Mouse (Mus musculus) kidney, postnatal 0 days (tissue): ENCODE measurements at regions not wholly inside any gene's neighbourhood (a gene's known extent, or its start where the extent isn't known, plus 50 kb on each side); places are given as distances from the start of the nearest gene placed in this dataset.

Source experiments
- ATAC-seq: fragments of 200-750 bp; cut with Nextera tagmentation; replicated peaks from 2 replicates; pipeline ENCODE4 v1.8.0; 2017; ENCODE audit warnings: low read depth, moderate number of reproducible peaks, moderate TSS enrichment, moderate library complexity; ENCODE audit not compliant: low FRiP score
- DNase-seq: peaks from one replicate; pipeline ENCODE4 v3.0.0-alpha.2; 2016; ENCODE audit warnings: low spot score
- H3K27ac ChIP-seq: fragments of 300-500 bp; sonication (generic); 2 replicates; pipeline ENCODE4 v1.5.1; 2014; ENCODE audit warnings: mild to moderate bottlenecking
- H3K27me3 ChIP-seq: fragments of 300-500 bp; sonication (generic); 2 replicates; pipeline ENCODE4 v1.6.1; 2014; ENCODE audit warnings: low read length, mixed read lengths; ENCODE audit not compliant: insufficient read depth
- H3K36me3 ChIP-seq: fragments of 300-500 bp; sonication (generic); 2 replicates; pipeline ENCODE4 v1.6.1; 2014; ENCODE audit warnings: low read length, mixed read lengths; ENCODE audit not compliant: insufficient read depth
- H3K4me1 ChIP-seq: fragments of 300-500 bp; sonication (generic); replicated peaks from 2 replicates; pipeline ENCODE4 v1.6.1; 2014; ENCODE audit warnings: antibody characterized with exemption, low read length, mixed read lengths; ENCODE audit not compliant: insufficient read depth
- H3K4me2 ChIP-seq: fragments of 300-500 bp; sonication (generic); 2 replicates; pipeline ENCODE4 v1.6.1; 2014; ENCODE audit warnings: mild to moderate bottlenecking, low read length, moderate library complexity, mixed read lengths
- H3K4me3 ChIP-seq: fragments of 300-500 bp; sonication (generic); replicated peaks from 2 replicates; pipeline ENCODE4 v1.5.1; 2014; ENCODE audit warnings: low read depth, low read length
- H3K9ac ChIP-seq: fragments of 300-500 bp; sonication (generic); 2 replicates; pipeline ENCODE4 v1.6.1; 2014; ENCODE audit warnings: low read depth, low read length
- H3K9me3 ChIP-seq: fragments of 300-500 bp; sonication (generic); replicated peaks from 2 replicates; pipeline ENCODE4 v1.6.1; 2016; ENCODE audit warnings: low read length, inconsistent platforms, mixed read lengths
- CTCF ChIP-seq: IDR thresholded peaks from 2 replicates; pipeline ENCODE4 v1.5.1; 2016; ENCODE audit warnings: antibody characterized with exemption, low read depth, mild to moderate bottlenecking, moderate library complexity
- WGBS: fragments of 180-500 bp; shearing (Covaris S2); extraction: QIAGEN DNeasy Blood & Tissue Kit; methylation state at CpG from one replicate; pipeline ENCODE4 v1.1.7; 2014; 5-methylcytosine and 5-hydroxymethylcytosine counted together

DNA sequence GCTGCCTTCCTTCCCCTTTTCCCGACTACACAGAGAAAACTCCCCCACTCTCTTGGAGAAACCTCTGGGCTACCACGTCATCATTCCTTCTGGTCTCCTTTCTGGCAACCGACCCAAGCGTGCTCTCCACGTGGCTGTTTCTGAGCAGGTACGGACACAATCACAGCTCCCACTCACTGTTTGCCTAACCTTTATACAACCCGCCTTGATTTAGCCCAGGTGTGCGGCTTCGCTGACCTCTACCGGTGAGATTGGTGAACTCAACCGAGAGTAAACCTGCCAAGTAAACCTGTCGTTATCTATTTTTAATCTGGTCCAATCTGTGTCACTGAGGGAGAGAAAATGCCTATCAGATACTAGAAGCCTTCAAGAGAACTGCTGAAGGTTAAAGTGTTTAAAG is 142.7 kb upstream of the Gnai1 start:
- no peak overlapping the region for H3K27ac ChIP-seq
- TF ChIP-seq CTCF = peak; percentile 64
- H3K9ac ChIP-seq = no peak overlapping the region
- WGBS = 14% methylated on average over 12 of the region's 12 CpGs
- no peak overlapping the region for H3K4me3 ChIP-seq
- no peaks in the 10 kb centered on the region for H3K9me3 ChIP-seq
- peak; percentile 43; the same call in 1 of the 2 replicates for ATAC-seq
- 0 out of 2 replicates have a peak overlapping the region, but pooled peaks have one; percentile 18 for H3K4me2 ChIP-seq
- no peaks in the 10 kb centered on the region for H3K36me3 ChIP-seq
- no peaks in the 10 kb centered on the region for H3K4me1 ChIP-seq
- peak; percentile 27 for DNase-seq
- H3K27me3 ChIP-seq = no peaks in the 10 kb centered on the region

DNA sequence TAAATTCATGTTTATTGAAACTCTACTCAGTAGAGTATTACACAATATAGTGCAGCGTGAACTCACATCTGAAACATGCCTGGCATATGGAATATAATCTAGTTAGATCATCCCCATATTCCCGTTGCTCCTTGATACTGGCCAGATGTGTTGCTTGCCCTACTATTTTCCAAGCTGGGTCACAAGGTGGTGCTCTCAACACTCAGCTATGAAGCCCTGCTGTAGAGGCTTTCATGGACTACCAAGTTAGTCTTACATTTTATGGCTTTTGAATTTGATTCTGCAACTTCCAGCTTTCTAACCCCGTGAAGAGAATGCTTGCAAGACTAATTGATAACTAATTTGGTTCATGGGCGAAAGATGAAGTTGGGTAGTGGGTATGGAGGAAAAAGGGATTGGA is 134.2 kb upstream of the Gnai1 start:
- 0 out of 2 replicates have a peak, but pooled peaks have one; percentile 14 for TF ChIP-seq CTCF
- Histone ChIP-seq H3K4me2 (no peak overlapping the region), H3K9me3 (no peaks in the 10 kb centered on the region), H3K27me3 (no peaks in the 10 kb centered on the region), H3K36me3 (no peaks in the 10 kb centered on the region), H3K4me1 (no peaks in the 10 kb centered on the region), H3K4me3 (no peak overlapping the region), H3K9ac (no peak overlapping the region), H3K27ac (no peak overlapping the region)
- ATAC-seq (no peak), DNase-seq (peak; percentile 5)
- 65% methylated on average over 4 of the region's 4 CpGs for WGBS

- Histone ChIP-seq H3K27me3 (no peaks in the 10 kb centered on the region), H3K9me3 (no peaks in the 10 kb centered on the region), H3K36me3 (no peaks in the 10 kb centered on the region), H3K4me2 (no peak overlapping the region), H3K9ac (no peak overlapping the region), H3K4me3 (no peak overlapping the region), H3K4me1 (no peaks in the 10 kb centered on the region), H3K27ac (no peak overlapping the region)
- no peak for TF ChIP-seq CTCF
- WGBS = 78% methylated on average over 3 of the region's 3 CpGs
- DNase-seq (no peak), ATAC-seq (no peak)
These were observed 129.6 kb upstream of the Gnai1 start for GRCm38 (mm10) chr5:18489709-18490108.

DNA sequence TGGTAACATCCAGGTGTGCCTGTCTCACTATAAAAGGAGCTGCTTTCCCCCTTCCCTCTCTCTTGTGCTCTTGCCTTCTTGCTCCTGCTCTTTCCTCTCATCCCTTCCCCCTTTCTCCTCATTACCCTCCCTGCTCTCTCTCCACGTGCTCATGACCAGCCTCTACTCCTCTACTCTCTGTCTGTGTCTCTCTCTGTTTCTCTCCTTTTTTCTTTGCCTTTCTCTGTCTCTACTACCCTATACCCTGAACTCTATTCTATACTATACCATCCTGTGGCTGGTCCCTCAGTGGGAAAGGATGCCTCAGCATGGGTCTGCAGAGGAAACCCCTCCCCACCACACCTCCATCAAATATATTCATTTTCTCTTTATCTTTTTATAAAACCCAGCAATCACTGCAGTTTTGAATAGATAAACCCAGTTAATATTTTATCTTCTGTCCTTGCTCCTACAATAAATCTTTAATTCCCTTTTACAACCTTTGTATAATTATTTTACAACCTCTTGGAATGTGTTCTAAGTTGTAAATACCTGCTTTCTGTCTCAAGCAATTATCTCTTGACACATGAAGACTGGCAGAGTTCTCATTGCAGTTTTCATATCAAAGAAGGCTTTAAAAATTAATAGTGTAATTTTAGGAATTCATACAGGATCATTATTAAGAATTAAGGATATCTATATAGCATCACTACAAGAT is 127.1 kb upstream of the Gnai1 start:
- Histone ChIP-seq H3K9ac (no peak overlapping the region), H3K36me3 (no peaks in the 10 kb centered on the region), H3K27ac (no peak overlapping the region), H3K4me2 (no peak overlapping the region), H3K9me3 (no peaks in the 10 kb centered on the region), H3K27me3 (no peaks in the 10 kb centered on the region), H3K4me1 (no peaks in the 10 kb centered on the region), H3K4me3 (no peak overlapping the region)
- no peak for ATAC-seq
- WGBS = 30% methylated on average over 1 of the region's 1 CpGs
- no peak for DNase-seq
- no peak for TF ChIP-seq CTCF

GRCm38 (mm10) chr5:18484376-18484775 is 124.2 kb upstream of the Gnai1 start:
- Histone ChIP-seq H3K4me3 (no peak overlapping the region), H3K9me3 (no peaks in the 10 kb centered on the region), H3K27me3 (no peaks in the 10 kb centered on the region), H3K27ac (no peak overlapping the region), H3K4me2 (no peak overlapping the region), H3K4me1 (no peaks in the 10 kb centered on the region), H3K36me3 (no peaks in the 10 kb centered on the region), H3K9ac (no peak overlapping the region)
- ATAC-seq = no peak
- TF ChIP-seq CTCF = no peak
- DNase-seq = no peak

GRCm38 (mm10) chr5:18478420-18478819 is 118.3 kb upstream of the Gnai1 start:
- Histone ChIP-seq H3K27me3 (no peaks in the 10 kb centered on the region), H3K9me3 (no peaks in the 10 kb centered on the region), H3K4me3 (no peak overlapping the region), H3K36me3 (no peaks in the 10 kb centered on the region), H3K4me2 (no peak overlapping the region), H3K4me1 (no peaks in the 10 kb centered on the region), H3K9ac (no peak overlapping the region), H3K27ac (no peak overlapping the region)
- WGBS = 75% methylated on average over 7 of the region's 7 CpGs
- no peak for DNase-seq
- no peak for TF ChIP-seq CTCF
- ATAC-seq = no peak

DNA sequence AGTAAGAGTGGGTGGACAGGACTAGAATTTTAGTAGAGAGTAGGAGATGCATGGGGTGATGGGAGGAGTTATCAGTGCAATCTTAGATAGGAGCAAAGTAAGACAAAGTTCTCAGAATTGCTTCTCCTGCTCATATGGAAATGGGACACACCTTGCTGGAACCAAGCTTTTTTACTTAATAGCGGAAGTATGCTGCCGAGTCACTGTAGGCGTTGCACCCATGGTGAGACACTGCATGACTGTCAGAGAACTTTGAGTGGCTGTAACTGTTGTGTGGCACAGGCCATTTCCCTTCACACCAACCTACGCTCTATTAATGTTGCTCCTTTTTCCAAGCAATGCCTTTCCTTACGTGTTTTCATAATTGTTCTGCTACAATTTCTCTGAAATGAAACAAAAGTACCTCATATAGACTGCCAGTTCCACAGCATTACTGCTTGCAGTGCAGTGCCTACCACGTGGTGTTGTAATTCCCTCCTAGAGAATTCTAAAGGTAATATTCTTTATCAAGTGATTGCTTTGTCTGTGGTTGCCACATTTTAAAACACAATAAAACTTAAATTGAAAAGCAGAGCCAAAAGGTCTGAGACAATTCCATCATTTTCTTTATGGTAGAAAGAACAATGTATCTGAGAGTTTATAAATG is 117.3 kb upstream of the Gnai1 start:
- WGBS = 83% methylated on average over 6 of the region's 6 CpGs
- Histone ChIP-seq H3K9ac (no peak overlapping the region), H3K4me1 (no peaks in the 10 kb centered on the region), H3K9me3 (no peaks in the 10 kb centered on the region), H3K4me2 (no peak overlapping the region), H3K4me3 (no peak overlapping the region), H3K27me3 (no peaks in the 10 kb centered on the region), H3K27ac (no peak overlapping the region), H3K36me3 (no peaks in the 10 kb centered on the region)
- ATAC-seq (no peak), DNase-seq (no peak)
- TF ChIP-seq CTCF = no peak
